Mouse (Mus musculus) heart, postnatal 25 days (tissue): Measurements from ENCODE around the gene Plscr3. TPM values are rescaled to one million over a fixed set of nuclear protein-coding genes. Genes with fewer than 3 reads are reported as not detected.
A peak's percentile ranks its signal among the peaks of the same experiment; 100 is the strongest.
"Not testable (repeated sequence)": the region's sequence is repeated elsewhere in the genome, so short reads cannot be mapped to it uniquely, and the experiment has no call there.

Experiments
- DNase-seq: peaks from one replicate; pipeline ENCODE4 v3.0.0; 2022; ENCODE audit warnings: low spot score
- intact Hi-C: fragments of 180-260 bp; cut with DNase I; formaldehyde crosslinking; loops from one replicate; pipeline ENCODE4 v1.15.1; 2025
- total RNA-seq, 2 experiments: library from RNA; stranded (reverse); gene quantifications; 2 replicates each; pipeline ENCODE4 v1.2.3; 2021

The Plscr3 gene
- total RNA-seq, 2 experiments from 2014 or later, result 24.4 to 24.9 TPM

DNA sequence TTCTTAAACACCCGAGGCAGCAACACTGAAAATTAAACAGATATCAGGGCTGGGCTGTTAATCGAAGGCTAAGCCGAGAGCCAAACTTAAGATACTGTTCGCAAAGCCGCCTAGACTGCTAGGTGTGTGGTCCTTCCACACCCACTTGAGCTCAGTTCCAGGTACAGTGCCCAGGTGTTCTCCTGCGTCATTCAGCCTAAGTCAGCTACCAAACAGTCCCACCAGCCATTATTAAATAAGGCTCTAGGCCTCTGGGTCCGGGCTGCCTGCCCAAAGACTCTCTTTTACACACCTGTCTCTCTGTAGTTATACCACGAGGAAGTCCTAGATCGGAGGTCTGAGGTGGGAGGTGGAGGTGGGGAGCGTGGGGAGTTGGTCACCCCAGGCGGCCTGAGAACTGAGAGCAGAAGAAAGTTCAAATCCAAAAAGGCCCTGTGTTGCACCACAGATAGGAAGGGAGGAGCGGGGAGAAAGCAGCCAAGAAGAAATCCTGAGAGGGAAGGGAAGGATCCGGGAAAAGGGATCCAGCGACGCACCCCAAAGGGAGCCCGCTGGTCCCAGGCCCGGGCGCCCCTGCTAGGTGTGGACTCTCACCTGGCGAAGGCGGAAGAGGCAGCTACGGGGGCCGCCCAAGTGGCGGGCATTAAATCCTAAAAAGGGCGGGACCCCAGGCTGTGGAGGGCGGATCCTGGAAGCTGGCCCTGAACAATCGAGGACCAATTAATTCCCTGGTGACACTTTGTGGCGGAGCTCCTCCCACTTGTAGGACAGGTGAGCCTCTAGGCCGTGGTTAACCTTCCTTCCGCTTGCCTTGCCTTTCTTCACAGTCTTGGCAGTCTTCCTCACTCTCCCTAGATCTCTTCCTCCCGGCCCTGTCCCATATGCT is 12.2 kb downstream of the Plscr3 start, which contains the start of gene Tnk1:
Gene Tnk1, minus strand, starts transcription at position 618 of the 886 bp plus-strand sequence.
- DNase-seq, result no peak
- intact Hi-C loops, result no loop called here

GRCm38 (mm10) chr11:69863729-69864128 is 17.6 kb downstream of the Plscr3 start:
- DNase-seq, intact Hi-C loops: not testable (repeated sequence)

- intact Hi-C loops, result no loop called here
- no peak for DNase-seq
Measured at GRCm38 (mm10) chr11:69864138-69864860, 18.1 kb downstream of the Plscr3 start.

- DNase-seq, result no peak
- intact Hi-C loops, result no loop called here
Measured at GRCm38 (mm10) chr11:69865561-69865960, 19.4 kb downstream of the Plscr3 start.

- intact Hi-C loops, result no loop called here
- no peak for DNase-seq
Measured at GRCm38 (mm10) chr11:69867335-69867734, 21.2 kb downstream of the Plscr3 start.

- DNase-seq, result no peak
- intact Hi-C loops, result loop anchor here (10.0 kb wide), 2 partner anchors 186 to 216 kb away; partner anchors contain the start of genes Senp3, Sox15 and Tnfsf13
Measured at GRCm38 (mm10) chr11:69870289-69871069, 24.3 kb downstream of the Plscr3 start.

- intact Hi-C loops, result loop anchor here (10.0 kb wide), 2 partner anchors 187 to 217 kb away; partner anchors contain the start of genes Senp3, Sox15 and Tnfsf13
- no peak for DNase-seq
Measured at GRCm38 (mm10) chr11:69871822-69872221, 25.6 kb downstream of the Plscr3 start.

GRCm38 (mm10) chr11:69872451-69872850 is 26.3 kb downstream of the Plscr3 start:
- no peak for DNase-seq
- intact Hi-C loops, result loop anchor here (10.0 kb wide), 2 partner anchors 188 to 218 kb away; partner anchors contain the start of genes Senp3, Sox15 and Tnfsf13

GRCm38 (mm10) chr11:69876186-69876585 is 30.0 kb downstream of the Plscr3 start:
- intact Hi-C loops, result loop anchor here (2.0 to 10.0 kb wide), 6 partner anchors 21 to 221 kb away; partner anchors contain the start of genes Senp3, Sox15 and Tnfsf13
- peak; percentile 72 for DNase-seq

DNA sequence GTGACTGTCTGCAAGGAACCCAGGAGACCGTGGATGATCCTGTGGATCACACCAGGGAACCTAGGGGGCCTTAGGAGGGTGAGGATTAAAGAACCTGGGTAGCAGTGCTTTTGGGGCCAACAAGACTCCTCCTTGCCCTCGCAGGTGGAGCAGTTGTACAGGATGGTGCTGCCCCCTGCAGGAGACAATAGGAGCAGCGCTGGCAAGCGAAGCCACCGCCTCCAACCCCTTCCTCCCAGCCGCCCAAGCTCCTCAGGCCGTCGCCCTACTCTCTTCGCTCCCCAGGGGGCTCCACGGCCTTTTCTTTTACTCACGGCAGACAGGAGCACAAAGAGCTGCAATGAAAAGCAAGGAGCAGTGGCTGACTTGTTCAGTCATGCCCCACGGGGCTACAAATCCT is 30.7 kb downstream of the Plscr3 start:
- DNase-seq, result peak; percentile 78

DNA sequence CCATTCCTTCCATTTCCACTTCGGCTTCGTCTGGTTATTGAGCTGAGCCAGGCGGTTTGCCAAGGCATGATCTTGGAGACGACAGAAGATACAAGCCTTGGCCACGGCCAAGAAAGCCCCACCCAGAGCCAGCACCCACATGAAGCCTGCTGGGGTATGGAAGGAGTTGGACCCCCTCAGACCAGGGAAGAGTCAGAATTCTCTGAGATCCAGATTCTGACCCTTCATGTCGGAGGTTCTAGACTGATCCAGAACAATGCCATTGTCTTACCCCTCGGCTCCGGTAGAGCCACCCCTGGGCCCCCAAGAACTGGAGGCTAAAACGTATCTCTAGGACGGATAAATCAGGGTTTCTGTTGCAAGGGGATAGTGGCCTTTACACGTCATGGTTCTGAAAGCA is 31.7 kb downstream of the Plscr3 start, which contains the start of gene Tmem95:
Gene Tmem95, minus strand, starts transcription at position 141 of the 400 bp plus-strand sequence.
- no peak for DNase-seq
- intact Hi-C loops, result loop anchor here (2.0 to 10.0 kb wide), 7 partner anchors 23 to 223 kb away; partner anchors contain the start of genes Senp3, Sox15 and Tnfsf13

More for the DNA sequence above, 30.7 kb downstream of the Plscr3 start:
- intact Hi-C loops, result loop anchor here (2.0 to 10.0 kb wide), 6 partner anchors 22 to 222 kb away; partner anchors contain the start of genes Senp3, Sox15 and Tnfsf13

GRCm38 (mm10) chr11:69878399-69878798 is 32.2 kb downstream of the Plscr3 start:
- intact Hi-C loops, result loop anchor here (2.0 to 10.0 kb wide), 3 partner anchors 72 to 224 kb away; partner anchors contain the start of genes Senp3, Sox15 and Tnfsf13

DNA sequence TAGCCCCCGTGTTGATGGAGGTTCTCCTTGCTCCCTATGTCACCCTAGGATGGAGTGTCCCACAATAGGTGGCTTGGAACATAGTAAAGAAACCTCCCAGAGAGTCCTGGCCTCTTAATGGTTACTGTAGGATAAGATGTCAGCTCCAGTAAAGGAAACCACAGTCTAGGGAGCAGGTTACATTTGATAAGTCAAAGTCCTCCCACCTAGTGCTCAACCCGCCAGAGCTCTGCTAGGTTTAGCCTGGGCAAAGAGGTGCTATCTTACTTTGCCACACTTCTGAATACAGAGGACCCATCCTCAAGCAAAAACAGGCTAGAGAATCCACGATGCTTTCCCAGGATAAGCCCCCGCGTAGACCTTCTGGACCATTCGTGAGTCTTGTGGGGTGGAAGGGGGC is 32.8 kb downstream of the Plscr3 start:
- no peak for DNase-seq
- intact Hi-C loops, result loop anchor here (2.0 to 10.0 kb wide), 3 partner anchors 72 to 224 kb away; partner anchors contain the start of genes Senp3, Sox15 and Tnfsf13

More at GRCm38 (mm10) chr11:69878399-69878798, 32.2 kb downstream of the Plscr3 start:
- DNase-seq, result no peak

DNA sequence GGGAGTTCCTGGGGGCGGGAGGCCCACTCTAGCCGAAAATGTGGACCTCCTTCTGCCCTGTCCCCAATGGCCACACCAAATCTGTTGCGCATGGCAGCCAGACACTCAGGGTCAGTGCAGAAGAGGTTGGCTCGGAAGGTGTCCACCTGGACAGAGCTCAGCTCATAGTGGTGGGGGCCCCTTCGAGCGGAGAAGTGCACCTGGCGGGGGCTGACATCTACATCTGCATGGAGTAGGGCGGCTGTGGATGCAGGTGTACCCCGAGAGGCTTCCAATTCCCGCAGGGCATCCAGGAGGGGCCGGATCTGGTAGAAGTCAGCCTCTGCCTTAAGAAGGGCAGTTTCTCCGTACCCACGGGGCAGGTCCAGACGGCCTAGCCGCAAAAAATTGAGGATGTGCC is 33.5 kb downstream of the Plscr3 start:
- DNase-seq, result no peak
- intact Hi-C loops, result loop anchor here (2.0 to 10.0 kb wide), 4 partner anchors 39 to 225 kb away; partner anchors contain the start of genes Senp3, Sox15 and Tnfsf13

DNA sequence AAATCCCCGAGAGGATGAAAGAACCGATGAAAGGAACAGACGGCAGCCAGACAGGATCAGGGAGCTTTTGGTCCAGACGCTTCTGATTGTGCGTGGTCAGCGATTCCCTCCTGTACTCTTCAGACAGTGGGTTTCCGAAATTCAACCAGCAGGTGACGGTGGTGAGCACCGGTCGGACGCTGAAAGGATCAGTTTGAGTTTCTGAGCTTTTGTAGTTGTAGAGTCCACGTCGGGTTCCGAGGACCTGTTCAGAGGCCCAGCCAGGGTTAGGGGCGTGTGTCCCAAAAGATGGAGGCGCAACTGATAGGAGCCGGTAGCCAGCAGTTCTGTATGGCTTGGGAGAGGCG is 34.3 kb downstream of the Plscr3 start:
- DNase-seq, result no peak
- intact Hi-C loops, result loop anchor here (2.0 kb wide), 1 partner anchor 38 kb away; no protein-coding TSS in a partner anchor

- peak; percentile 95 for DNase-seq
- intact Hi-C loops, result loop anchor here (2.0 kb wide), 1 partner anchor 38 kb away; no protein-coding TSS in a partner anchor
Measured at GRCm38 (mm10) chr11:69880853-69881603, 34.9 kb downstream of the Plscr3 start, which contains the start of gene Kctd11. Gene Kctd11 (minus strand): TSS chr11:69881406.

- DNase-seq, result no peak
- intact Hi-C loops, result loop anchor here (2.0 kb wide), 2 partner anchors 17 to 37 kb away; no protein-coding TSS in a partner anchor
Measured at GRCm38 (mm10) chr11:69881787-69882670, 35.9 kb downstream of the Plscr3 start.
